Mouse (Mus musculus) urinary bladder, postnatal 4 days (tissue): ENCODE results near the gene Ubac2.

ENCODE experiments used
- DNase-seq, 2 experiments: peaks; one replicate each; pipeline ENCODE4 v3.0.0; 2021 to 2022; ENCODE audit warnings: low spot score in 2 of 2

The Ubac2 gene

GRCm38 (mm10) chr14:121924876-121925275, 46.5 kb downstream of the Ubac2 start:
- DNase-seq = peak in 1 of 2 experiments; percentile 15

- peak in 1 of 2 experiments; percentile 10 for DNase-seq
Measured at GRCm38 (mm10) chr14:121926901-121927300, 48.5 kb downstream of the Ubac2 start.

GRCm38 (mm10) chr14:121927451-121927850, 49.0 kb downstream of the Ubac2 start:
- DNase-seq = peak in 1 of 2 experiments; percentile 10

- peak in 1 of 2 experiments; percentile 21 for DNase-seq
Measured at GRCm38 (mm10) chr14:121928375-121929137, 50.1 kb downstream of the Ubac2 start.

GRCm38 (mm10) chr14:121929243-121929951, 51.0 kb downstream of the Ubac2 start:
- DNase-seq = no peak

GRCm38 (mm10) chr14:121930731-121931383, 52.4 kb downstream of the Ubac2 start:
- DNase-seq = no peak

- DNase-seq = no peak
Measured at GRCm38 (mm10) chr14:121931594-121931993, 53.2 kb downstream of the Ubac2 start.

GRCm38 (mm10) chr14:121932180-121932579, 53.8 kb downstream of the Ubac2 start:
- DNase-seq = no peak

- no peak for DNase-seq
Measured at GRCm38 (mm10) chr14:121933906-121934596, 55.6 kb downstream of the Ubac2 start.

GRCm38 (mm10) chr14:121934597-121934946, 56.2 kb downstream of the Ubac2 start:
- DNase-seq = no peak

GRCm38 (mm10) chr14:121936356-121936755, 57.9 kb downstream of the Ubac2 start:
- DNase-seq = no peak

- DNase-seq = no peak
Measured at GRCm38 (mm10) chr14:121936856-121937255, 58.4 kb downstream of the Ubac2 start.

- no peak for DNase-seq
Measured at GRCm38 (mm10) chr14:121937601-121938255, 59.3 kb downstream of the Ubac2 start.

- DNase-seq = no peak
Measured at GRCm38 (mm10) chr14:121938256-121939191, 60.1 kb downstream of the Ubac2 start.

- no peak for DNase-seq
Measured at GRCm38 (mm10) chr14:121939582-121939981, 61.2 kb downstream of the Ubac2 start.

GRCm38 (mm10) chr14:121946131-121946530, 67.7 kb downstream of the Ubac2 start:
- DNase-seq = no peak

- no peak for DNase-seq
Measured at GRCm38 (mm10) chr14:121946728-121947127, 68.3 kb downstream of the Ubac2 start.

- DNase-seq = no peak
Measured at GRCm38 (mm10) chr14:121947201-121947760, 68.9 kb downstream of the Ubac2 start.

- no peak for DNase-seq
Measured at GRCm38 (mm10) chr14:121947966-121948365, 69.5 kb downstream of the Ubac2 start.

- no peak for DNase-seq
Measured at GRCm38 (mm10) chr14:121949436-121949835, 71.0 kb downstream of the Ubac2 start.
